Comparison of ENCODE assay signal across 12 mouse cellular contexts in genomic region chr15:90343771-90344170, GRCm38 (mm10).
"Had no signal": no experiment of that assay in that cellular context is flagged by ENCODE, and none has a peak within 500 bp of the region (broad histone marks: within the 10 kb centered on the region; RNA-seq: fewer than 3 reads in every experiment).

No protein-coding gene starts in this region.

- ATAC-seq: hindbrain, postnatal 0 days; lung, postnatal 0 days; midbrain, embryonic 13.5 days had no signal

- H3K9ac ChIP-seq: limb, embryonic 12.5 days; liver, embryonic 13.5 days; midbrain, embryonic 13.5 days; stomach, embryonic 15.5 days had no signal

- H3K4me3 ChIP-seq: layer of hippocampus, adult 2 months; limb, embryonic 12.5 days; liver, embryonic 13.5 days; midbrain, embryonic 13.5 days; stomach, embryonic 15.5 days had no signal

- H3K27ac ChIP-seq: hindbrain, postnatal 0 days; layer of hippocampus, adult 2 months; limb, embryonic 12.5 days; liver, embryonic 13.5 days; stomach, embryonic 15.5 days had no signal

- H3K27me3 ChIP-seq: limb, embryonic 12.5 days; liver, embryonic 13.5 days; midbrain, embryonic 13.5 days; stomach, embryonic 15.5 days had no signal

- H3K36me3 ChIP-seq: limb, embryonic 12.5 days; liver, embryonic 13.5 days; midbrain, embryonic 13.5 days; stomach, embryonic 15.5 days had no signal

- H3K4me1 ChIP-seq: liver, embryonic 13.5 days; stomach, embryonic 15.5 days had no signal

- H3K4me2 ChIP-seq: limb, embryonic 12.5 days; liver, embryonic 13.5 days; midbrain, embryonic 13.5 days; stomach, embryonic 15.5 days had no signal

- DNase-seq: liver, embryonic 13.5 days; lung, adult 2 months; lung, postnatal 36 days; right cerebral cortex, postnatal 14 days; thymus, adult 2 months; thymus, postnatal 25 days had no signal

- H3K9me3 ChIP-seq: liver, embryonic 13.5 days; stomach, embryonic 15.5 days had no signal
